Mouse (Mus musculus) mouse trophoblast stem cell (cell line): Measurements from ENCODE around the gene Ceacam11.
"Not testable (repeated sequence)": the region's sequence is repeated elsewhere in the genome, so short reads cannot be mapped to it uniquely, and the experiment has no call there.

Source experiments
- in situ Hi-C, 2 experiments: fragments of 300-500 bp; cut with MseI, MboI; formaldehyde crosslinking; loops; 2 replicates in 1 of 2; 3 replicates in 1 of 2; pipeline ENCODE4 v1.15.1; 2025

Gene Ceacam11

GRCm38 (mm10) chr7:17971824-17972223 lies at the start of gene Ceacam11:
Gene Ceacam11, plus strand, starts transcription at chr7:17972124.
- in situ Hi-C loops: no loop called here

GRCm38 (mm10) chr7:18001131-18001530 lies 29.2 kb downstream of the Ceacam11 start:
- in situ Hi-C loops: not testable (repeated sequence)

- in situ Hi-C loops: no loop called here
These were observed 37.7 kb downstream of the Ceacam11 start, which contains the start of gene Ceacam13 for GRCm38 (mm10) chr7:18009589-18009988. Gene Ceacam13, plus strand, starts transcription at chr7:18009889.
